Mouse (Mus musculus): ENCODE measurements around the gene Ssrp1. TPM values are rescaled to one million over a fixed set of nuclear protein-coding genes. Genes with fewer than 3 reads are reported as not detected.

Ssrp1 gene
- polyA plus RNA-seq, 1 experiment = 248 TPM

DNA sequence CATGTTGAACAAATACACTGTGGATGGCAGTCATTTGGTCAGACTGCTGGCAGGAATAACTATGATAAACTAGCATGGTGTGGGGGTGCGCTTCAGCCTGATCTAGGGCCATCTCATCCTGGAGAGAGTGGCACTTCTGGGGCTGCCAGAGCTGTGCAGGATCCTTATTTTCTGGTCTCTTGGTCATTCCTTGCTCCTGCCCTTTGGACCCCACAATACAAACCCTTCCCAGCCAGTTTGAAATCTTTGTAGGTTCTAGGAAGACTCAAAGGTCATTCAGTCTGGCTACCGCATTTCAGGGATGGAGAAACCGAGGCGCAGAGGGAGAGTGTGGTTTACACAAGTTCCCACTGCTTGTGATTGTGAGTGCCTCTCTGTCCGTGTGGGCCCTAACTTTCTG is 29.9 kb downstream of the Ssrp1 start:
- no peak for DNase-seq
- no peaks in the 10 kb centered on the region for H3K27me3 ChIP-seq (ENCODE audit: control insufficient read depth, insufficient read depth, low read length)
- TF ChIP-seq CTCF (IDR thresholded peaks at IDR 0.05; ENCODE audit: borderline replicate concordance, control insufficient read depth, extremely low read depth, insufficient read depth, low read length, poor library complexity) (no peak), POLR2A (IDR thresholded peaks at IDR 0.05; ENCODE audit: control insufficient read depth, extremely low read depth, insufficient read depth, low read length, poor library complexity) (no peak)
- no peak overlapping the region for H3K27ac ChIP-seq (ENCODE audit: control insufficient read depth, insufficient read depth, low read length)
- 97% methylated on average over 5 of the region's 5 CpGs for WGBS
- no peaks in the 10 kb centered on the region for H3K36me3 ChIP-seq (ENCODE audit: control insufficient read depth, insufficient read depth, low read length)
- no peaks in the 10 kb centered on the region for H3K4me1 ChIP-seq (replicated peaks; ENCODE audit: control insufficient read depth, insufficient read depth, low read length)
- H3K4me3 ChIP-seq (ENCODE audit: control insufficient read depth, insufficient read depth, low read length) = no peak overlapping the region

DNA sequence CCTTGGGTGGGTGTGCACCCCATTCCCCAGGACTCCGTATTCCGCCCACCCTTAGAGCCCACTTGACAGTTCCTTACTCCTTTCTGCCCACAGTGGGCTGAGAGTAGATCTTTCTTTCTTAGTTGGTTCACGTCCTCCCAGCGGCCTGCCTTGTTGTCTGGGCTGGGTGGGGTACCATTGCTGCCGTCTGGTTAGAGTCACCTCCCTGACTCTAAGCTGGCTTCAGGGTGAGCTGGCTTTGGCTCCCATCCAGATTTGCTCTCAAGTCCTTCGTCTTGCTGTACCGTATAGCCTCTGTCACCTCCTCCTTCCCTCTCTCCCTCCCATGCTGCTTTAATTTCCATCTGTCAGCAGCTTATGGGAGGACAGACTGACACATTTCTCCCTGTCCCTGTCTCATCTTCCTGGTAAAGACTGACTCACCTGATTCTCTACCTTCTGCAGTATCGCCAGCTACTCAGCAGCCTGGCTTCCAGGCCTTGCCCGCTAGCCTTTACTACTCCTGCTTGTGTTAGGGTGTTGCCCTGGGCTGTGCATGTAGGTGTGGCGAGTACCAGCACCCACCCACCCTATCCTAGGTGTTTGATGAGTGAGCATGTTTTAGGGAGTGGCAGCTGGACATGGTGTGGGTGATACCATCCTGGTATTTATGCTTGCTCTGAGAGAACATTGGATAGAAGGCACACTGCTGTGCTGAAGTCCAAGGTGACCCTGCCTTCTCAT is 31.0 kb downstream of the Ssrp1 start:
- 92% methylated on average over 10 of the region's 10 CpGs for WGBS
- no peaks in the 10 kb centered on the region for H3K4me1 ChIP-seq (replicated peaks; ENCODE audit: control insufficient read depth, insufficient read depth, low read length)
- H3K27ac ChIP-seq (ENCODE audit: control insufficient read depth, insufficient read depth, low read length) = no peak overlapping the region
- TF ChIP-seq POLR2A (IDR thresholded peaks at IDR 0.05; ENCODE audit: control insufficient read depth, extremely low read depth, insufficient read depth, low read length, poor library complexity) (no peak), CTCF (IDR thresholded peaks at IDR 0.05; ENCODE audit: borderline replicate concordance, control insufficient read depth, extremely low read depth, insufficient read depth, low read length, poor library complexity) (no peak)
- no peak for DNase-seq
- no peaks in the 10 kb centered on the region for H3K36me3 ChIP-seq (ENCODE audit: control insufficient read depth, insufficient read depth, low read length)
- no peaks in the 10 kb centered on the region for H3K27me3 ChIP-seq (ENCODE audit: control insufficient read depth, insufficient read depth, low read length)
- H3K4me3 ChIP-seq (ENCODE audit: control insufficient read depth, insufficient read depth, low read length) = no peak overlapping the region

DNA sequence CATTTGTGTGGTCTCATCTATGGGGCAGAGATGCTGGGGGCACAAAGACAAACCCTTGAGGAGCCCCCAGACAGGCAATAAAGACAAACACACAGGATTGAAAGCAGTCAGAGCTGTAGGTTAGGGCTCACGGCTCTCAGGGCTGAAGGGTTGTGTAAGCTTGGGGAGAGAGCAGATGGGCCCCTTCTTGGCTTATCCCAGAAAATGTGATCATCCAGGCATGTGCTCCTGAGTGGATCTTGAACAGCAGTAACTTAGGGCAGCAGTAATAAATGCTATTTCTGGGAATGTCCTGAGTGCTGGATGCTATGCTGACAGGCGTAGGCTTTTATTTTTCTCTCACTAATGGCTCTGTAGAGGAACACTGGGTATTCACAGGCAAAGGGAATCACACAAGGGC is 31.6 kb downstream of the Ssrp1 start:
- no peak for DNase-seq
- Histone ChIP-seq H3K27ac (ENCODE audit: control insufficient read depth, insufficient read depth, low read length) (no peak overlapping the region), H3K4me1 (replicated peaks; ENCODE audit: control insufficient read depth, insufficient read depth, low read length) (no peaks in the 10 kb centered on the region), H3K4me3 (ENCODE audit: control insufficient read depth, insufficient read depth, low read length) (no peak overlapping the region), H3K36me3 (ENCODE audit: control insufficient read depth, insufficient read depth, low read length) (no peaks in the 10 kb centered on the region), H3K27me3 (ENCODE audit: control insufficient read depth, insufficient read depth, low read length) (no peaks in the 10 kb centered on the region)
- TF ChIP-seq CTCF (IDR thresholded peaks at IDR 0.05; ENCODE audit: borderline replicate concordance, control insufficient read depth, extremely low read depth, insufficient read depth, low read length, poor library complexity) (no peak), POLR2A (IDR thresholded peaks at IDR 0.05; ENCODE audit: control insufficient read depth, extremely low read depth, insufficient read depth, low read length, poor library complexity) (no peak)
- WGBS = 93% methylated on average over 2 of the region's 2 CpGs

DNA sequence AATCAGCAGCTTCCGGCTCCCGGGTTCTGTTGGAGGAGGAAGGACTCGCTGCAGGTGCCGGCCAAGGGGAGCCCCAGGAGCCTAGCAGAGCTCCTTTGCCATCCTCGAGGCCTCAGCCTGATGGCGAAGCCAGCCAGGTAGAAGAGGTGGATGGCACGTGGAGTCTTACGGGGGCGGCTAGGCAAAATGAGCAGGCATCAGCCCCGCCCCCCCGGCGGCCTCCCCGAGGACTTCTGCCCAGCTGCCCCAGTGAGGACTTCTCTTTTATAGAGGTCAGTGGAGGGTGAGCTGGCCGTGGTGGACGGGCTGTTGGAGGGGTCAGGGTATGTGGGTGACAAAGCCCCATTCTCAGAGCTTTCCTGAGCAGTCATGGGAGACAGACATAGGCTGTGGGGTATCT is 33.1 kb downstream of the Ssrp1 start:
- no peak for TF ChIP-seq POLR2A (IDR thresholded peaks at IDR 0.05; ENCODE audit: control insufficient read depth, extremely low read depth, insufficient read depth, low read length, poor library complexity)
- TF ChIP-seq CTCF (IDR thresholded peaks at IDR 0.05; ENCODE audit: borderline replicate concordance, control insufficient read depth, extremely low read depth, insufficient read depth, low read length, poor library complexity) = no peak
- Histone ChIP-seq H3K4me1 (replicated peaks; ENCODE audit: control insufficient read depth, insufficient read depth, low read length) (no peaks in the 10 kb centered on the region), H3K4me3 (ENCODE audit: control insufficient read depth, insufficient read depth, low read length) (no peak overlapping the region), H3K27ac (ENCODE audit: control insufficient read depth, insufficient read depth, low read length) (no peak overlapping the region), H3K27me3 (ENCODE audit: control insufficient read depth, insufficient read depth, low read length) (no peaks in the 10 kb centered on the region), H3K36me3 (ENCODE audit: control insufficient read depth, insufficient read depth, low read length) (no peaks in the 10 kb centered on the region)
- 92% methylated on average over 15 of the region's 15 CpGs for WGBS
- no peak for DNase-seq

DNA sequence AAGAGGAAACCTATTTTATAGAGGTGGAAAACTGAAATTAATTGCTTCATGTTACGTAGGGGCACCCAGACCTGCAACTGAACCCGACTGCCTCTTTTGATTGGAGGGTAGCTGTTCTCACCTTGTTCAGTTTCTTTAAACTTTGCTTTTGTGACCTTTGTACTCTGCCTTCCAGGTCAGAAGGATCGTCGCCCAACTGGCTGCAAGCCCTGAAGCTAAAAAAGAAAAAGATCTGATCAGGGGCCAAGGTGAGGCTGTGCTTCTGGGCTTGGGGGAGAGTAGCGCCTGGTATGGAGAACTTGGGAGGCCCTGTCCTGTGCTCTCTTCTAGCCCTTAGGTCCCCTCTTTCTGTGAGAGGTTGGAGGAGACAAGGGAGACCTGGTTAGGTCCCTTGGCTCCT is 34.9 kb downstream of the Ssrp1 start:
- Histone ChIP-seq H3K4me3 (ENCODE audit: control insufficient read depth, insufficient read depth, low read length) (no peak overlapping the region), H3K27ac (ENCODE audit: control insufficient read depth, insufficient read depth, low read length) (no peak overlapping the region), H3K4me1 (replicated peaks; ENCODE audit: control insufficient read depth, insufficient read depth, low read length) (no peaks in the 10 kb centered on the region), H3K36me3 (ENCODE audit: control insufficient read depth, insufficient read depth, low read length) (no peaks in the 10 kb centered on the region), H3K27me3 (ENCODE audit: control insufficient read depth, insufficient read depth, low read length) (no peaks in the 10 kb centered on the region)
- TF ChIP-seq POLR2A (IDR thresholded peaks at IDR 0.05; ENCODE audit: control insufficient read depth, extremely low read depth, insufficient read depth, low read length, poor library complexity) (no peak), CTCF (IDR thresholded peaks at IDR 0.05; ENCODE audit: borderline replicate concordance, control insufficient read depth, extremely low read depth, insufficient read depth, low read length, poor library complexity) (no peak)
- no peak for DNase-seq
- 98% methylated on average over 5 of the region's 5 CpGs for WGBS

DNA sequence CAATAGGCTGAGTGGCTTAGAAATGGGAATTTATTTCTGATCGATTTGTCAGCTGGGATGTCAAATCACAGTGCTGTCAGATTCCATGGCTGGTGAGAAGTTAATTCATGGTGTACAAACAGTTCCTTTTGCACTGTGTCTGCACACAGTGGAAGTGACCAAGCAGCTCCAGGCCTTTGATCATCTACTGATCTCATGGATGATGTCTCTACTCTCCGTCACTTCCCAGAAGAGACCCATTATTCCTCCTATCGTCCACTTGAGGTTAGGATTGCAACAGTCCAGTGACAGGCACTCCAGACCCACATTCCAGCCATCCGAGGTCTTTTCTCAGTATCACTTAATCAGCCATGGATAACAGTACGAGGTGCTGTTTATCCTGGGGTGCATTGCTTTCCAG is 36.7 kb downstream of the Ssrp1 start:
- DNase-seq = no peak
- H3K4me1 ChIP-seq (replicated peaks; ENCODE audit: control insufficient read depth, insufficient read depth, low read length) = no peaks in the 10 kb centered on the region
- WGBS = 94% methylated on average over 5 of the region's 5 CpGs
- no peaks in the 10 kb centered on the region for H3K27me3 ChIP-seq (ENCODE audit: control insufficient read depth, insufficient read depth, low read length)
- no peak overlapping the region for H3K4me3 ChIP-seq (ENCODE audit: control insufficient read depth, insufficient read depth, low read length)
- no peaks in the 10 kb centered on the region for H3K36me3 ChIP-seq (ENCODE audit: control insufficient read depth, insufficient read depth, low read length)
- TF ChIP-seq CTCF (IDR thresholded peaks at IDR 0.05; ENCODE audit: borderline replicate concordance, control insufficient read depth, extremely low read depth, insufficient read depth, low read length, poor library complexity) = no peak
- no peak for TF ChIP-seq POLR2A (IDR thresholded peaks at IDR 0.05; ENCODE audit: control insufficient read depth, extremely low read depth, insufficient read depth, low read length, poor library complexity)
- H3K27ac ChIP-seq (ENCODE audit: control insufficient read depth, insufficient read depth, low read length) = no peak overlapping the region
